ENCODE assay signal across 7 mouse cellular contexts in genomic region chr4:139470198-139470597, GRCm38 (mm10).
A peak's percentile ranks its signal among the peaks of the same experiment; 100 is the strongest.
DNase-seq lines count a peak whose midpoint lies in the region; ATAC-seq and TF ChIP-seq lines count a peak whose summit lies in the region.

No protein-coding gene starts in this region.

- WGBS in midbrain, embryonic 12.5 days, result 46% methylated on average over 7 of the region's 7 CpGs
- WGBS in small intestine, adult 2 months, result 25% methylated on average over 7 of the region's 7 CpGs

- H3K36me3 ChIP-seq in midbrain, embryonic 12.5 days, result peaks cover 98% of the 10 kb centered on the region
- H3K36me3 ChIP-seq in small intestine, adult 2 months (ENCODE audit: control insufficient read depth, insufficient read depth, low read length), result peaks cover 84% of the 10 kb centered on the region

- no peaks in the 10 kb centered on the region for H3K4me1 ChIP-seq in midbrain, embryonic 12.5 days
- H3K4me1 ChIP-seq in small intestine, adult 2 months (ENCODE audit: control insufficient read depth, insufficient read depth, insufficient read length, low read length), result no peaks in the 10 kb centered on the region

- H3K9me3 ChIP-seq in midbrain, embryonic 12.5 days, result no peaks in the 10 kb centered on the region

- peak; percentile 89; the same call in 1 of the 2 replicates for TF ChIP-seq CTCF in small intestine, adult 2 months (IDR thresholded peaks at IDR 0.05; ENCODE audit: extremely low read depth, insufficient read length, insufficient replicate concordance, low read depth, low read length)

- H3K4me2 ChIP-seq in midbrain, embryonic 12.5 days (replicated peaks), result no peak overlapping the region

- intact Hi-C loops in left cerebral cortex, postnatal 36 days (cut with DNase I), result loop anchor here (2.0 to 5.0 kb wide), 2 partner anchors 102 to 167 kb away; no protein-coding TSS in a partner anchor

- H3K27ac ChIP-seq in midbrain, embryonic 12.5 days (replicated peaks), result no peak overlapping the region
- no peak overlapping the region for H3K27ac ChIP-seq in small intestine, adult 2 months (ENCODE audit: insufficient read depth, low read depth, low read length)

- DNase-seq in adrenal gland, postnatal 10 days, result peak; percentile 87
- peak; percentile 90 for DNase-seq in embryo, embryonic 10.5 days (ENCODE audit: low spot score)
- DNase-seq in kidney, adult 11 months, result peak; percentile 64
- peak; percentile 72 to 81 for DNase-seq in left cerebral cortex, postnatal 36 days (ENCODE audit: low spot score in 2 of 2)

- H3K9ac ChIP-seq in midbrain, embryonic 12.5 days (replicated peaks), result no peak overlapping the region

- TF ChIP-seq POLR2A in small intestine, adult 2 months (IDR thresholded peaks at IDR 0.05; ENCODE audit: low read depth, low read length), result no peak

- peak; percentile 88 for ATAC-seq in granulocyte monocyte progenitor cell, adult 5-6 weeks (replicated peaks; ENCODE audit: poor library complexity, severe bottlenecking)
- peak; percentile 49; the same call in 1 of the 2 replicates for ATAC-seq in midbrain, embryonic 12.5 days (ENCODE audit: low FRiP score, low read depth)

- H3K4me3 ChIP-seq in midbrain, embryonic 12.5 days, result no peak overlapping the region
- no peak overlapping the region for H3K4me3 ChIP-seq in small intestine, adult 2 months (ENCODE audit: low read depth, low read length)

- no peaks in the 10 kb centered on the region for H3K27me3 ChIP-seq in midbrain, embryonic 12.5 days
- no peaks in the 10 kb centered on the region for H3K27me3 ChIP-seq in small intestine, adult 2 months (ENCODE audit: control insufficient read depth, insufficient read depth, low read length)
